Mouse (Mus musculus): ENCODE results near the gene Fzr1. TPM values are rescaled to one million over a fixed set of nuclear protein-coding genes. Genes with fewer than 3 reads are reported as not detected.
A peak's percentile ranks its signal among the peaks of the same experiment; 100 is the strongest.

Gene Fzr1
- 83.2 and 85.7 TPM in 2 replicates for polyA plus RNA-seq (2015; fragmentation: Nextera tagmentation; extraction: Ambion mirVana)

DNA sequence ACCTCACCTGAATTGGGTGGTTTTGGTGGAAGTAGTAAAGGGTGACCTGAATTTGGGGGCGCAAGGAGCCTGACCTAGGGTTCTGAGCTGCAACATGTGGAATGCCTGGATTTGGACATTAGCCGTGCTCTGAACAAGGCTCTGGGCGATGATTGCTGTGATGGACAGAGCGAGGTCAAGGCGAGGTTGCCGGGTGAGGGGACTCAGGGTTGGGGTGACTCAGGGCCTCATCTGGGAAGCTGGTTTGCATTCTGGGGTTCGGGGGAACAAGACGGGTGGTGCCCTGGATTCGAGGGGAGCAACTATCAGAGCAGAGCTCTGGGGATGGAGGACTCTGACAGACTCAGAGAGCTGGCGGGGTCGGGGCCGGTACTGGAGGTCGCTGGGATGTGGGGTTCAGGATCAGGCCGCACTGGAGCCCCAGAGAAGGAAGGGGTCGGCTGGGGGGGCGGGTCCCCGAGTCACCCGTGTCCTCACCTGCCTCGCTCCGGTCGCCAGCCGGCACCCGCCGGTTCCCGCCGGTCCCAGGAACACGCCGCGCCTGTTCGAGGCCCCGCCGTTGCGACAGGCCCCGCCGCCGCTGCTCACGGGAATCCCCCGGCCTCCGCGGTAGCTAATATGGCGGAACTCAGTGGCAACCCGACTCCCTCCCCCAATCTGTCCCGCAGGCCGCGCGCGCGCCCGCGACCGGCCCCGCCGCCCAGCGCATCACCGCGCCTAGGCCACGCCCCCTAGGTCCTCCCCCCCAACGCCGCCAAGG lies at the start of gene Fzr1:
Fzr1 (minus strand) TSS at position 724 of the 760 bp plus-strand sequence.
- 0 out of 2 replicates have a peak, but pooled peaks cover 5% of the 10 kb centered on the region for H3K36me3 ChIP-seq
- peaks cover 19% of the 10 kb centered on the region for H3K4me1 ChIP-seq (replicated peaks)
- H3K9me3 ChIP-seq, result no peaks in the 10 kb centered on the region
- H3K27me3 ChIP-seq (replicated peaks), result no peaks in the 10 kb centered on the region
- peak within 1 kb of the TSS; percentile 82 for H3K4me3 ChIP-seq (replicated peaks)
- ATAC-seq, result peak; percentile 29
- peak within 1 kb of the TSS; percentile 77 for H3K4me2 ChIP-seq (replicated peaks)
- peak within 1 kb of the TSS; percentile 92 for H3K9ac ChIP-seq
- peak within 1 kb of the TSS; percentile 68 for H3K27ac ChIP-seq
- WGBS, result under 1% methylated on average over 58 of the region's 59 CpGs

GRCm38 (mm10) chr10:81427804-81428506 lies 49.6 kb upstream of the Fzr1 start:
- ATAC-seq, result no peak

GRCm38 (mm10) chr10:81427327-81427726 lies 49.0 kb upstream of the Fzr1 start:
- no peaks in the 10 kb centered on the region for H3K27me3 ChIP-seq (replicated peaks)
- peaks cover 45% of the 10 kb centered on the region for H3K4me1 ChIP-seq (replicated peaks)
- H3K27ac ChIP-seq, result no peak overlapping the region
- no peaks in the 10 kb centered on the region for H3K9me3 ChIP-seq
- no peaks in the 10 kb centered on the region for H3K36me3 ChIP-seq
- peak overlapping the region; percentile 73; the same call in 1 of the 2 replicates for H3K9ac ChIP-seq
- peak overlapping the region; percentile 85 for H3K4me2 ChIP-seq (replicated peaks)
- ATAC-seq, result no peak
- 35% methylated on average over 3 of the region's 3 CpGs for WGBS
- H3K4me3 ChIP-seq (replicated peaks), result peak overlapping the region; percentile 66

More at GRCm38 (mm10) chr10:81427804-81428506, 49.6 kb upstream of the Fzr1 start:
- peaks cover 49% of the 10 kb centered on the region for H3K4me1 ChIP-seq (replicated peaks)
- WGBS, result 81% methylated on average over 8 of the region's 8 CpGs
- H3K36me3 ChIP-seq, result no peaks in the 10 kb centered on the region
- no peak overlapping the region for H3K4me2 ChIP-seq (replicated peaks)
- H3K4me3 ChIP-seq (replicated peaks), result no peak overlapping the region
- no peaks in the 10 kb centered on the region for H3K27me3 ChIP-seq (replicated peaks)
- no peaks in the 10 kb centered on the region for H3K9me3 ChIP-seq
- H3K9ac ChIP-seq, result no peak overlapping the region
- no peak overlapping the region for H3K27ac ChIP-seq

DNA sequence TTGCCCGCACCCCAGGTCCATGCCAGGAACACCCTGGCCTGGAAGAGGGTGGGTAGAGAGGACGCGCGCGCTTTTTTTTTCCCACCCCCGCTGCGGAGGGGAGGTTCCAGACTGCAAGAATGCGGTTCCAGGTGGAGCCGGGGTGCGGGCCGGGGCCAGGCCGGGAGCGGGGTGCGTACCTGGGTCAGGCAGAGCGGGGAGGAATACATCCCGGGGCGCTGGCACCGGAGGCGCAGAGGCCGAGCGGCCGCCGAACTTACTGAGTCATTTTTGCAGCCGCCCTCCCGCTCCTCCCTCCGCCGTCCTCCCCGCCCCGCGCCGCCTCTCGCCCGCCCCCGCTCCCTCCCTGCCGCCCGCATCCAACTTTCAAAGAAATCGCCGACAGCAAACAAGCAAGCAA lies 48.6 kb upstream of the Fzr1 start:
- H3K4me1 ChIP-seq (replicated peaks), result peaks cover 44% of the 10 kb centered on the region
- H3K27me3 ChIP-seq (replicated peaks), result no peaks in the 10 kb centered on the region
- H3K9me3 ChIP-seq, result no peaks in the 10 kb centered on the region
- WGBS, result under 1% methylated on average over 38 of the region's 38 CpGs
- peak overlapping the region; percentile 85 for H3K4me2 ChIP-seq (replicated peaks)
- no peak for ATAC-seq
- no peaks in the 10 kb centered on the region for H3K36me3 ChIP-seq
- H3K9ac ChIP-seq, result peak overlapping the region; percentile 73
- H3K4me3 ChIP-seq (replicated peaks), result peak overlapping the region; percentile 66
- peak overlapping the region; percentile 48; the same call in 1 of the 2 replicates for H3K27ac ChIP-seq

- WGBS, result 2% methylated on average over 17 of the region's 33 CpGs
- Histone ChIP-seq H3K36me3 (no peaks in the 10 kb centered on the region), H3K9me3 (no peaks in the 10 kb centered on the region), H3K27ac (peak overlapping the region; percentile 51), H3K9ac (peak overlapping the region; percentile 73), H3K27me3 (replicated peaks) (no peaks in the 10 kb centered on the region), H3K4me3 (replicated peaks) (peak overlapping the region; percentile 66), H3K4me1 (replicated peaks) (peaks cover 40% of the 10 kb centered on the region), H3K4me2 (replicated peaks) (peak overlapping the region; percentile 85)
- ATAC-seq, result no peak
Measured at GRCm38 (mm10) chr10:81426081-81426671, 47.9 kb upstream of the Fzr1 start.

DNA sequence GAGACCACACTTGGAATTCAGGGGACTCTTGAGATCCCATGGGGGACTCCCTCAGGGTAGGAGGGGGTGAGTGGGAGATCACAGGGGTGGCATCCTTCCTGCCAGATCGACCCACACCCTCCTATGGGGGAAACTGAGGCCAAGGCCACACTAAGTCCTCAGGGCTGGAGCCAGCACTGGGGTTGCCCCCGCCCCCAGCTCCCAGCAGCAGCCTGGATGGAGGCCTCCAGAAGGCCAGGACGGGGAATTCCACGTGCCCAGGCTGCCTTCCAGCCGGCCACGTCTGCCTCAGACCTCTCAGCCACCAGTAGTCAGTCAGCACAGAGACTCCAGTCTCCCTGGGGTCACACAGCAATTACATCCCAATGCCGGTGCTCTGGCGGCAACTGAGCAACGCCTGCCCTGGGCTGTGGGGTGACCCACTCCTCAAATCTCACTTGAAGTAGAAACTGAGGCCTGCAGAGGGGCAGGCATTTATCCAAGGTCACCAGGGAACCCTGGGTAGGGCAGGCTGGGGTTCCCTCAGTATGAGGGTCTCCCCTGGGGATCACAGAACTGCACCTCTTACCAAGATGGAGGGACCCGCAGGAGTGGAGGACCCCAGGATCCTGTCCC lies 47.0 kb upstream of the Fzr1 start:
- WGBS, result 45% methylated on average over 10 of the region's 10 CpGs
- Histone ChIP-seq H3K4me1 (replicated peaks) (peaks cover 36% of the 10 kb centered on the region), H3K4me2 (replicated peaks) (peak overlapping the region; percentile 85), H3K4me3 (replicated peaks) (peak overlapping the region; percentile 66), H3K27me3 (replicated peaks) (no peaks in the 10 kb centered on the region), H3K9me3 (no peaks in the 10 kb centered on the region), H3K36me3 (no peaks in the 10 kb centered on the region), H3K9ac (peak overlapping the region; percentile 35; the same call in 1 of the 2 replicates), H3K27ac (peak overlapping the region; percentile 71)
- no peak for ATAC-seq

DNA sequence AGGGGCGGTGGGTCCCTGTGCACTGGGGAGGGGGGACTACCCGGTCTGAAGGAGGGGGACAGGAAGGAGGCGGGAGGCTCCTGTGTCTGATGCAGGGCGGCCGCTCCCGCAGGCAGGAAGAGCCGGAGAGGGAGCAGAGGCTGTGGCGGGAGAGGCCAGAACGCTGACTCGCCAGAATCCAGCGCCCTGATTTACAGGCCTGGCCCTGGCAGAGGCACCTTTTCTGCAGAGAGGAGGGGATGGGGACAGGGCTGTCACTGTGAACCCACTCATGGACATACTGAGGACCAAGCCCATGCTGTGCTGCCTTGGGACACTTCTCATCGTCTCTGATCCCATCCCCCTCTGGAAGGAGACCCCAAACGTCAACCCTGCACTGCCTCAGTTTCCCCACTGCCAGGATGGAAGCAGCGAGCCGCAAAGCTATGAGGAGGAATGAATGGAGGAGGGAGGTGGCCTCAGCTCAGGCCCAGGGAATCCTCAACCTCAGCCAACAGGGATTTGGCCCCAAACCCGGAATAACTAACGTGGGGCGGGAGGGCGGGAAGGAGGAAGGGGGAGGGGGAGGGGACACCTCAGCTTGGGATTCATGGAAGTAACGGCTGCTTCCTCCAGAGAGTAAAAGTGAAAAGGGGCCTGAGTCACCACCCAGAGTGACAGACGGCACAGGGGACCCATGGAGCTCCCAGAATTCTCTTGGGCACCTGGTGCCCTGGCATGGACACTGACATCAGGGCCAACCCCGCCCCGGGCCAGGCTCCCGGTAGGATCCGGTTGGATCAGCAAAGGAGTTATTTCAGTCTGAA lies 46.1 kb upstream of the Fzr1 start:
- WGBS, result 11% methylated on average over 25 of the region's 25 CpGs
- Histone ChIP-seq H3K36me3 (no peaks in the 10 kb centered on the region), H3K4me2 (replicated peaks) (peak overlapping the region; percentile 85), H3K27ac (peak overlapping the region; percentile 71), H3K27me3 (replicated peaks) (no peaks in the 10 kb centered on the region), H3K9me3 (no peaks in the 10 kb centered on the region), H3K4me1 (replicated peaks) (peaks cover 31% of the 10 kb centered on the region), H3K9ac (peak overlapping the region; percentile 35; the same call in 1 of the 2 replicates), H3K4me3 (replicated peaks) (peak overlapping the region; percentile 66)
- ATAC-seq, result peak; percentile 14; the same call in 1 of the 2 replicates

DNA sequence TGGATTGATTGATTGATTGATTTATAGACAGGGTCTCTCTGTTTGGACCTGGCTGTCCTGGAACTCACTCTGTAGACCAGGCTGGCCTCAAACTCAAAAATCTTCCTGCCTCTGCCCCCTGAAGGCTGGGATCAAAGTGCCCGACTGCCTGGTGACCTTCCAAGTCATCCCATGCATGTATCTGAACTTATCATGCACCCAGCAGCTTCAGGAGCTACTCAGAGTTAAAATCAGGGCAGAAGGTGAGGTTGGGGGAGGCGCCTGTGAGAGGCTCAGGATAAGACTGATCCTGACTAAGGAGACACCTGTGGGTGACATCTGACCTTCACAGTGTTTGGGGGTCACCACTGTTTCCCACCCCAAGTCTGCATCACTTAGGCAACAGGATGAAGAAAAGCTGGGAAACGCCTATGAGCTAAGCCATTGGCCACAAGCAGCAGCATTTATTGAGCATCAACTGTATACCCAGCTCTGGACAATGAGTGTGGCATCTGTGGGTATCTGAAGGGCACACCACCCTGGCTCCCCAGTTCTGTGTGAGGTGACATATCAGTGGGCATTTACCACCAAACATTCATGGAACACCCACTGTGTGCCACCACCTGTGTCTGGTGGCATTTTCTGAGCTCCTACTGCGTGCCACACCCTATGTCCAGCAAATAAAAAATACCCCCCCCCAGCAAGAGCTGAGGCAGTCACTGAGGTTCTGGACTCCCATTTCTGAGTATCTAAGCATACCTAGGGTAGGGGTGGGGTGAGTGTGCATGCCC lies 45.3 kb upstream of the Fzr1 start:
- ATAC-seq, result no peak
- Histone ChIP-seq H3K9ac (no peak overlapping the region), H3K36me3 (no peaks in the 10 kb centered on the region), H3K4me3 (replicated peaks) (peak overlapping the region; percentile 66), H3K4me1 (replicated peaks) (peaks cover 30% of the 10 kb centered on the region), H3K27ac (peak overlapping the region; percentile 36; the same call in 1 of the 2 replicates), H3K9me3 (no peaks in the 10 kb centered on the region), H3K4me2 (replicated peaks) (peak overlapping the region; percentile 85), H3K27me3 (replicated peaks) (no peaks in the 10 kb centered on the region)
- WGBS, result 65% methylated on average over 4 of the region's 4 CpGs

- ATAC-seq, result no peak
- 83% methylated on average over 3 of the region's 3 CpGs for WGBS
- no peaks in the 10 kb centered on the region for H3K36me3 ChIP-seq
- H3K27ac ChIP-seq, result no peak overlapping the region
- H3K4me2 ChIP-seq (replicated peaks), result no peak overlapping the region
- no peak overlapping the region for H3K9ac ChIP-seq
- no peaks in the 10 kb centered on the region for H3K27me3 ChIP-seq (replicated peaks)
- H3K4me3 ChIP-seq (replicated peaks), result no peak overlapping the region
- peaks cover 38% of the 10 kb centered on the region for H3K4me1 ChIP-seq (replicated peaks)
- no peaks in the 10 kb centered on the region for H3K9me3 ChIP-seq
Measured at GRCm38 (mm10) chr10:81422661-81423217, 44.4 kb upstream of the Fzr1 start.

DNA sequence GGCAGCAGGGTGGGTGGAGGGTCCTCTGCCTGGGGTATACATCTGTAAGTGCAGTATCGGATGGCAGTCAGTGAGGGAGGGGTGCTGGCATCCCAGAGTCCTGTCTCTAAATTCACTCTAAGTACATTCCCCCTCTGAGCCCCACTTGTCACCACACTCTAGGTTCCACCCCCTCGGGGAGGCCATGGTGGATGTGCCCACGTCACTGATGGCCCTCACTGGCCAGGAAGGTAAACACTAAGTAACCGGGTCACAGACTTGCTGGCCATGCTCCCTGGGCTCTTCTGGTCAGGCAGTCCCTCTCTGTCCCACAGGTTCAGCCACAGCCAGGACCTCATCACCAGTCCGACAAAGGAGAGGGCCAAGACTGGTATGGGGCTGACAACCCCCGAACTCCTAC lies 43.9 kb upstream of the Fzr1 start:
- WGBS, result 77% methylated on average over 6 of the region's 6 CpGs
- Histone ChIP-seq H3K27me3 (replicated peaks) (no peaks in the 10 kb centered on the region), H3K36me3 (no peaks in the 10 kb centered on the region), H3K4me2 (replicated peaks) (no peak overlapping the region), H3K9ac (no peak overlapping the region), H3K9me3 (no peaks in the 10 kb centered on the region), H3K27ac (no peak overlapping the region), H3K4me3 (replicated peaks) (no peak overlapping the region), H3K4me1 (replicated peaks) (peaks cover 40% of the 10 kb centered on the region)
- no peak for ATAC-seq

- no peaks in the 10 kb centered on the region for H3K36me3 ChIP-seq
- H3K4me1 ChIP-seq (replicated peaks), result peaks cover 43% of the 10 kb centered on the region
- no peak overlapping the region for H3K4me3 ChIP-seq (replicated peaks)
- WGBS, result 79% methylated on average over 5 of the region's 5 CpGs
- ATAC-seq, result no peak
- H3K9me3 ChIP-seq, result no peaks in the 10 kb centered on the region
- no peak overlapping the region for H3K27ac ChIP-seq
- no peak overlapping the region for H3K4me2 ChIP-seq (replicated peaks)
- no peaks in the 10 kb centered on the region for H3K27me3 ChIP-seq (replicated peaks)
- H3K9ac ChIP-seq, result no peak overlapping the region
Measured at GRCm38 (mm10) chr10:81421797-81422100, 43.4 kb upstream of the Fzr1 start.

All from intestine, embryonic 15.5 days (tissue).